Mouse (Mus musculus): ENCODE results near the gene Gm28729. TPM values are rescaled to one million over a fixed set of nuclear protein-coding genes. Genes with fewer than 3 reads are reported as not detected.
"Not testable (repeated sequence)": the region's sequence is repeated elsewhere in the genome, so short reads cannot be mapped to it uniquely, and the experiment has no call there.

Gm28729 gene
- polyA plus RNA-seq, 1 experiment from 2014 or later = 0.15 TPM

- H3K4me3 ChIP-seq (replicated peaks) = no peak overlapping the region
- 82% methylated on average over 5 of the region's 5 CpGs for WGBS
- no peaks in the 10 kb centered on the region for H3K4me1 ChIP-seq
- no peaks in the 10 kb centered on the region for H3K27me3 ChIP-seq
- ATAC-seq (ENCODE audit: low FRiP score) = no peak
- no peak overlapping the region for H3K4me2 ChIP-seq
- no peaks in the 10 kb centered on the region for H3K9me3 ChIP-seq
- no peak overlapping the region for H3K9ac ChIP-seq
- no peak overlapping the region for H3K27ac ChIP-seq
- no peaks in the 10 kb centered on the region for H3K36me3 ChIP-seq (replicated peaks)
These were observed 9.3 kb downstream of the Gm28729 start for GRCm38 (mm10) chr9:96515737-96516136.

- Histone ChIP-seq H3K27me3 (no peaks in the 10 kb centered on the region), H3K27ac (no peak overlapping the region), H3K4me1 (no peaks in the 10 kb centered on the region), H3K4me3 (replicated peaks) (no peak overlapping the region), H3K4me2 (no peak overlapping the region), H3K9me3 (no peaks in the 10 kb centered on the region), H3K9ac (no peak overlapping the region), H3K36me3 (replicated peaks) (no peaks in the 10 kb centered on the region)
- WGBS = 90% methylated on average over 5 of the region's 5 CpGs
- no peak for ATAC-seq (ENCODE audit: low FRiP score)
These were observed 10.8 kb downstream of the Gm28729 start for GRCm38 (mm10) chr9:96514278-96514677.

- no peak overlapping the region; the same call in 1 of the 2 replicates for H3K9ac ChIP-seq
- WGBS = 45% methylated on average over 10 of the region's 10 CpGs
- H3K27me3 ChIP-seq = peaks cover 2% of the 10 kb centered on the region; the same call in 1 of the 2 replicates
- H3K4me1 ChIP-seq = peaks cover 8% of the 10 kb centered on the region
- no peaks in the 10 kb centered on the region for H3K36me3 ChIP-seq (replicated peaks)
- no peak overlapping the region for H3K4me3 ChIP-seq (replicated peaks)
- no peak overlapping the region for H3K27ac ChIP-seq
- peak overlapping the region; percentile 35 for H3K4me2 ChIP-seq
- no peaks in the 10 kb centered on the region for H3K9me3 ChIP-seq
- ATAC-seq (ENCODE audit: low FRiP score) = peak; percentile 82
These were observed 19.0 kb downstream of the Gm28729 start for GRCm38 (mm10) chr9:96506011-96506498.

- Histone ChIP-seq H3K9ac (no peak overlapping the region), H3K4me3 (replicated peaks) (no peak overlapping the region), H3K9me3 (no peaks in the 10 kb centered on the region), H3K36me3 (replicated peaks) (no peaks in the 10 kb centered on the region), H3K4me1 (peaks cover 8% of the 10 kb centered on the region), H3K27me3 (peaks cover 2% of the 10 kb centered on the region; the same call in 1 of the 2 replicates), H3K4me2 (no peak overlapping the region), H3K27ac (no peak overlapping the region)
- 88% methylated on average over 4 of the region's 4 CpGs for WGBS
- ATAC-seq (ENCODE audit: low FRiP score) = no peak
These were observed 19.9 kb downstream of the Gm28729 start for GRCm38 (mm10) chr9:96505156-96505555.

- no peaks in the 10 kb centered on the region for H3K36me3 ChIP-seq (replicated peaks)
- H3K27ac ChIP-seq = no peak overlapping the region
- no peak overlapping the region for H3K9ac ChIP-seq
- H3K4me3 ChIP-seq (replicated peaks) = no peak overlapping the region
- peaks cover 8% of the 10 kb centered on the region for H3K4me1 ChIP-seq
- H3K4me2 ChIP-seq = no peak overlapping the region
- peaks cover 2% of the 10 kb centered on the region; the same call in 1 of the 2 replicates for H3K27me3 ChIP-seq
- H3K9me3 ChIP-seq = no peaks in the 10 kb centered on the region
- ATAC-seq (ENCODE audit: low FRiP score) = no peak
- WGBS = 87% methylated on average over 17 of the region's 17 CpGs
These were observed 20.8 kb downstream of the Gm28729 start for GRCm38 (mm10) chr9:96504116-96504895.

- no peak overlapping the region for H3K9ac ChIP-seq
- no peak overlapping the region for H3K27ac ChIP-seq
- H3K9me3 ChIP-seq = no peaks in the 10 kb centered on the region
- ATAC-seq (ENCODE audit: low FRiP score) = no peak
- H3K4me2 ChIP-seq = no peak overlapping the region
- no peak overlapping the region for H3K4me3 ChIP-seq (replicated peaks)
- H3K4me1 ChIP-seq = peaks cover 8% of the 10 kb centered on the region
- 85% methylated on average over 6 of the region's 6 CpGs for WGBS
- peaks cover 2% of the 10 kb centered on the region; the same call in 1 of the 2 replicates for H3K27me3 ChIP-seq
- H3K36me3 ChIP-seq (replicated peaks) = no peaks in the 10 kb centered on the region
These were observed 22.0 kb downstream of the Gm28729 start for GRCm38 (mm10) chr9:96502856-96503610.

- H3K9me3 ChIP-seq = no peaks in the 10 kb centered on the region
- H3K36me3 ChIP-seq (replicated peaks) = no peaks in the 10 kb centered on the region
- WGBS = 89% methylated on average over 7 of the region's 7 CpGs
- no peak overlapping the region for H3K9ac ChIP-seq
- no peak overlapping the region for H3K27ac ChIP-seq
- ATAC-seq (ENCODE audit: low FRiP score) = no peak
- peaks cover 5% of the 10 kb centered on the region for H3K4me1 ChIP-seq
- H3K4me3 ChIP-seq (replicated peaks) = no peak overlapping the region
- H3K4me2 ChIP-seq = no peak overlapping the region
- no peaks in the 10 kb centered on the region for H3K27me3 ChIP-seq
These were observed 23.8 kb downstream of the Gm28729 start for GRCm38 (mm10) chr9:96501217-96501616.

GRCm38 (mm10) chr9:96493212-96493611 is 31.9 kb downstream of the Gm28729 start:
- no peak overlapping the region for H3K4me3 ChIP-seq (replicated peaks)
- no peak overlapping the region for H3K4me2 ChIP-seq
- H3K36me3 ChIP-seq (replicated peaks) = no peaks in the 10 kb centered on the region
- H3K9me3 ChIP-seq = no peaks in the 10 kb centered on the region
- 51% methylated on average over 3 of the region's 3 CpGs for WGBS
- H3K4me1 ChIP-seq = no peaks in the 10 kb centered on the region
- no peaks in the 10 kb centered on the region for H3K27me3 ChIP-seq
- no peak overlapping the region for H3K27ac ChIP-seq
- ATAC-seq (ENCODE audit: low FRiP score) = no peak
- no peak overlapping the region for H3K9ac ChIP-seq

- H3K36me3 ChIP-seq (replicated peaks) = no peaks in the 10 kb centered on the region
- H3K27ac ChIP-seq = no peak overlapping the region
- ATAC-seq (ENCODE audit: low FRiP score) = no peak
- no peaks in the 10 kb centered on the region for H3K9me3 ChIP-seq
- no peak overlapping the region for H3K9ac ChIP-seq
- 34% methylated on average over 12 of the region's 12 CpGs for WGBS
- H3K27me3 ChIP-seq = no peaks in the 10 kb centered on the region
- no peak overlapping the region for H3K4me3 ChIP-seq (replicated peaks)
- H3K4me1 ChIP-seq = no peaks in the 10 kb centered on the region
- H3K4me2 ChIP-seq = no peak overlapping the region
These were observed 33.3 kb downstream of the Gm28729 start for GRCm38 (mm10) chr9:96491810-96492209.

GRCm38 (mm10) chr9:96487869-96488268 is 37.2 kb downstream of the Gm28729 start:
- not testable (repeated sequence) for H3K4me2 ChIP-seq; H3K9me3 ChIP-seq; ATAC-seq (ENCODE audit: low FRiP score); H3K4me3 ChIP-seq (replicated peaks); H3K4me1 ChIP-seq; H3K36me3 ChIP-seq (replicated peaks); H3K9ac ChIP-seq; H3K27ac ChIP-seq; H3K27me3 ChIP-seq
- WGBS = 91% methylated on average over 5 of the region's 5 CpGs

- no peak overlapping the region for H3K27ac ChIP-seq
- no peak overlapping the region for H3K4me2 ChIP-seq
- no peak overlapping the region for H3K9ac ChIP-seq
- no peaks in the 10 kb centered on the region for H3K9me3 ChIP-seq
- H3K4me1 ChIP-seq = no peaks in the 10 kb centered on the region
- ATAC-seq (ENCODE audit: low FRiP score) = no peak
- no peak overlapping the region for H3K4me3 ChIP-seq (replicated peaks)
- H3K27me3 ChIP-seq = peaks cover 18% of the 10 kb centered on the region; the same call in 1 of the 2 replicates
- no peaks in the 10 kb centered on the region for H3K36me3 ChIP-seq (replicated peaks)
- WGBS = 35% methylated on average over 2 of the region's 2 CpGs
These were observed 41.4 kb downstream of the Gm28729 start for GRCm38 (mm10) chr9:96483648-96484047.

GRCm38 (mm10) chr9:96483028-96483427 is 42.0 kb downstream of the Gm28729 start:
- peaks cover 18% of the 10 kb centered on the region; the same call in 1 of the 2 replicates for H3K27me3 ChIP-seq
- H3K4me2 ChIP-seq = no peak overlapping the region
- H3K36me3 ChIP-seq (replicated peaks) = no peaks in the 10 kb centered on the region
- H3K9me3 ChIP-seq = no peaks in the 10 kb centered on the region
- ATAC-seq (ENCODE audit: low FRiP score) = no peak
- H3K4me1 ChIP-seq = no peaks in the 10 kb centered on the region
- H3K9ac ChIP-seq = no peak overlapping the region
- WGBS = 71% methylated on average over 3 of the region's 3 CpGs
- no peak overlapping the region for H3K27ac ChIP-seq
- no peak overlapping the region for H3K4me3 ChIP-seq (replicated peaks)

All from forebrain, embryonic 12.5 days (tissue).